Mouse (Mus musculus) induced T-regulatory cell, adult 2 months (primary cell): ENCODE measurements at regions not wholly inside any gene's neighbourhood (a gene's known extent, or its start where the extent isn't known, plus 50 kb on each side); places are given as distances from the start of the nearest gene placed in this dataset.
"Not testable (repeated sequence)": the region's sequence is repeated elsewhere in the genome, so short reads cannot be mapped to it uniquely, and the experiment has no call there.

Experiments
- DNase-seq: peaks from one replicate; pipeline ENCODE4 v3.0.0-alpha.2; 2012; ENCODE audit warnings: low read depth

DNA sequence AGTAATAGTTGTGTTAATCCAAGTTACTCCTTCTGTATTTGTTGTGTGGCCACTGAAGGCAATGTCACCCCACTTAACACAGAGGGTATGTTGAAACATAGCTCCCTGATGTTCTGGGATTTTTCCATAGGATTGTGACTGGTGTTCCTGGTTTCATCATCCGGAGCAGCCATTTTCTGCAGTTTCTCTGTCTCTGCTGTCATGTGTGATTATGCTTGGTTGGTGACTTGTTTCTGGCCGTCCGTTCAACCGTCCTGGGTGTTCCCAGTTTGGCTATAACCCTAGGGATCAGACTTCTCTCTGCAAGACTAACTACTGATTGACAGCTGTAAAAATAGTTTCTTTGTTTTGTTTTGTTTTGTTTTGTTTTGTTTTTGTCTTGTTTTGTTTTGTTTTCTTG, 98.1 kb upstream of the Rpl34 start:
- no peak for DNase-seq

DNA sequence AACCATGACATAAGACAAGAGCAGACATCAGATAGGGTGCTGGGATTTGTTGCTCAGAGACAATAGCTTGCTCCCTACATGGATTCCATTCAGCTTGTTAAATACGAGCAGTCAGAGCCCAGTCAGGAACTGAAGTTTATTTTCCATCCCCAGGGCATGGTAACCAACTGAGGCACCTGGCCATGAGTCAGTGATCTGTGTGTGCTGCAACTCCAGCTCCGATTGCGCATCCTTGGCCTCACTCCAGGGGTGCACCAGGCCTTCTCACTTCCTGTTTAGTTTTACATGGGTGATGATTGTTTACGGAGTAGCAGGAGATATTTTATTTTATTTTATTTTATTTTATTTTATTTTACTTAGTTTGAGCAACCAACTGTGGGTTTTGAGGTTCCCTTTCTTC, 97.7 kb upstream of the Rpl34 start:
- DNase-seq = no peak

DNA sequence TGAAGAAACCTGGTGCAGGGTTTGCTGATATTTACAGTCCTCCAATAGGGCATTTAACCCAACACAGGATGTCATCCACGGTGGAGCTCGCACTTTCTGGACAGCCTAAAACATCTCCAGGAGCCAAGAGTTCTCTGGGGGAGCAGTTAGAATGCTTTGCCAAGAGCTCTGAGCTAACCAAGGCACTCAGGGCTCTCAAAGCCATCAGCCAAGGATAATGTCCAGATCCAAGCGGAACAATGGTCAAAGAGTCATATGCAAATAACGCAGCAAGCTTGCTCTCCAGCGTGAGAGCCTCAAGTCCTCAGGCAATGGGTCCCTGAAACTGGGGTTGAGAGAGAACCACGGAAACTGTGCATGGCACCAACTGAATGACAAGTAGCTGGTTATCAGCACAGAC, 96.8 kb upstream of the Rpl34 start:
- no peak for DNase-seq

DNA sequence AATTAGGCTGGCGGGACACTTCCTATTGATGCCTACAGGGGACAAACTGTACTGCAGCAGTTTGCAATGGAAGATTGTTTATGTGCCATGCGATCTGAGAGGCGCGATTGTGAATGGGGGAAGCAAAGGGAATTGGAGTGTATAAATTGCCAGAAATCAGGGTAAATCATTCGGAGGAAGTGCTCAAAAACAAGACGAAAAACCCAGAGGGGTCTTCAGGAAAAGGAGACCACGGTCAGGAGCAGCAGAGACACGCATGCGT, 89.6 kb upstream of the Rpl34 start:
- no peak for DNase-seq

DNA sequence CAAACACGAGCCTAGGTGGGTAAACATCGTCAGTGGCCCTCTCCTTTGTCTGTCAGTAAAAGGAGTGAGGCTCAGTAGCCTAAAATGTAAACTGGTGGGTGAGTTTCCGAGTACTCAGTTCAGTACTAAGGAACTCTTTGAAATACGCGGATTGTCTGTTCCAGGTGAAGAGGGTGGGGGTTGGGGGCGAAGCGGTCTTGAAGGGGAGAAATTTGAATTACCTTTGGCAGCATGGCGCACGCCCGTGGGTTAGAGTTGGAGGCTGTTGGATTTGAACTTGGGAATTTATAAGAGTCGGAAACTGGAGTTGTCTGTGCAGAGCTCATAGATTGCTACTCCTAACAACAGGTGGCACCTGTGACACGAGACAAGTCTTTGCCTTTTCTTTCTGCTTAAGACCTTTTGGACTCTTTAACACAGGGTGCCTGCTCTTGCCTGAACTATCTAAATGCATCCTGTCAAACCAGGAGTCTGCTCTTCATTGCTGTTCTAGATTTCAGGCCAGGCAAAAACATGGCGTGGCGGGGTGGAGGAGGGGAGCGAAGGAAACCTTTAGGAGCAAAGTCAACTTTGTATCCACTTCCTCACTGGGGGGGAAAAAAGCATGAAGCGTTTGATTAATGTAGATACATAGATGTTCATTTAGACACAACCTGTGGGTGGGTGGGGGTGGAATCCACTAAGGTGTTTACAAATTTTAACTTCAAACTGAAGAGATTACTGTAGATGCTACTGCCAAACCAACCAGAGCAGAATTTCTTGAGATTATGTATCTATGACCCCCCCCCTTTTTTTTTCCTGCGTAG, 89.0 kb upstream of the Rpl34 start:
- peak; percentile 65 for DNase-seq

DNA sequence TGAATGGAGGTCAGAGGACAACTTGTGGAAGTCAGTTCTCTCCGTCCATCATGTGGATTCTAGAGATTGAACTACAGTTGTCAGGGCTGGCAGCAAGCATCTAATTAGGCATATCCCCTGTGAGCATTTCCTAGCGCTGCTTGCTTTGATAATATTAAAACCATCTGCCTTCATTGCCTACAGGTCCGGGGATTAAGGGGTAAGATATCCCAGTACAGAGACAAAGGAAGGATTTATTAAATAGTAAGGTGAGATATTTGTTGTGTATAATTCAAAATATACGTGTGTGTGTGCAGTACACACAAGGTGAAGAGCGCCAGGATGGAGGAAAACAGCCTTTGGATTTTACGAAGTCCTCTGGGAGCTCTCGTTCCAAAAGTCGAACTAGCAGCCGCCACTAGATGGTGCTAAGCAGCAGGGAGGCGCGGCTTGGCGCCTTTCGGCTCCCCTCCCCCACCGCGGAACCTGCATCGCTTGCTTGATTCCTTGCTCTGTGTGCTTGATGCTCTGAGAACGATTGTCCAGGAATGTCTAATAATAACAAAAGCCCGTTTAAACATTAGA, 88.4 kb upstream of the Rpl34 start:
- peak; percentile 94 for DNase-seq

DNA sequence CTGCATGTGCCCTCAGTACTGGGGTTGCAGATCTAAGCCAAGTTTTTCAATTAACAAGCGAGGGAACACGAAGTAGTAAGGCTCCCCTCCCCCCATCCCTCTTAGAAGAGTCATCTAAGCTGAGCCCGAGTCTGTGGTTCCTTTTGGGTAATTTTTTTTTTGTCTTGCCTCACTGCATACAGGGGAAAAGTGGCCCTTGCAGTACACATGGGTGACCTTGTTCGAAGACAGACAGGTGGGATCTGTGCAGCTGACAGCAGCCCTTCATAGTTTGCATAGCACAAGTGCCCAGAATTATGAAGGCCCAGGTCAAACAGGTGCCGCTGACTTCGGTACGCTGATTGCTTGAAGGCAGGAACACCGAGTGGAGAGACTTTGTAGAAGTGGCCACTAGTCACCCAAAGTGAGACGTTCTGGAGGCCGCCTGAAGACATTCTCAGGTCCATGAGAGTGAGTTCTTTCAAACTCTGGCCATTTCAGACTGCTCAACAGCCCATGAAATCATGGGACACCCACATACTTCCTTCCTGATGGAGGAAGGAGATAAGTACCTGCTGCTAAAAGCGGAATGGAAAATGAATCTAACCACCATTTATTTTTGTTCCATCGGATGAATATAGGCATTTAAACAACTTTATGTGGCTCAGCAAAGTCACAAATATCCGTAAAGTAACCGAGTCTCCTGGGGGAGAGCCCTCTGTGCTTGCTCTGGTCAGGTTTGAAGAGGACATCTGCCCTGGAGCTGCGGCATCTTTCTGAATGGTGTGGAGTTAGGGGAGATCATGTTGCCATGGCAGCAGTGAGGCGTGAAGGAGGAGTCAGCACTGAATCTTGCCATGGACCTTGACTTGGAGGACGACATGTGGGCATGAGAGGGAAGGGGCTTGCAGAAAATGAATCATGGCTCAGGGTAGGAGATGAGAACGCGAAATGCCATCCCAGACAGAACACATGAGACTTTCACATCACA, 79.8 kb upstream of the Rpl34 start:
- peak; percentile 83 for DNase-seq

DNA sequence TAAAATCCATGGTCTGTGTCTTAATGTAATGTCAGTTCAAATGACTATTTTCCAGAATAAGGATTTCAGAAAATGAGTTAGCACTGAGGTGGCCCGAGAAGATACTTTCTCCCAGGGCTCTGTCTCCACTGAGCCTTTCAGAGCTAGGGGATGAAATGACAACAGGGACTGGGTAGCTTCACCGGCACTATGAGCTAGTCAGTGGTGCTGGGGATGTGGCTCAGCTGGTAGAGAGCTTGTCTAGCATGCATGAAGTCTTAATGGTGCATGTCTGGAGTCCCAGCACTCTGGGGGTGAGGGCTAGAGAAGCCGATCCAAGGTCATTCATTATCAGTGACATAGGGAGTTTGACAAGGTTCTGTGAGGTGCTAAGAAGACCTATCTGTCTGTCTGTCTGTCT, 75.1 kb upstream of the Rpl34 start:
- no peak for DNase-seq

DNA sequence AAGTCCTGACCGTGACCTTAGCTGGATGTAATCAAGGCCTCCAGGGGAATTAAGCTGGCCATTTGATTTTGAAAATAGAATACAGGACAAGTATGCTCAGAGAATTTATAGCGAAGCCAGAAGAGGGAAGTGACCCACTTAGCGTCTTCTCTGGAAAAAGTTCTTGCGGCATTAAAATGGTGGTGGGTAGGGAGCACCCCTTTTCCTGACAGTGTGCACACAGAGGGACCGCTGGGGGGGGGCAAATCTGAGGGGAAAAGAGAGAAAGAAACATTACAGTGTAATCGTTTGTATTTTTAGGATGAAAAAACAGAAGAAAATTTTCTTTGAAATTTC, 74.1 kb upstream of the Rpl34 start:
- no peak for DNase-seq

DNA sequence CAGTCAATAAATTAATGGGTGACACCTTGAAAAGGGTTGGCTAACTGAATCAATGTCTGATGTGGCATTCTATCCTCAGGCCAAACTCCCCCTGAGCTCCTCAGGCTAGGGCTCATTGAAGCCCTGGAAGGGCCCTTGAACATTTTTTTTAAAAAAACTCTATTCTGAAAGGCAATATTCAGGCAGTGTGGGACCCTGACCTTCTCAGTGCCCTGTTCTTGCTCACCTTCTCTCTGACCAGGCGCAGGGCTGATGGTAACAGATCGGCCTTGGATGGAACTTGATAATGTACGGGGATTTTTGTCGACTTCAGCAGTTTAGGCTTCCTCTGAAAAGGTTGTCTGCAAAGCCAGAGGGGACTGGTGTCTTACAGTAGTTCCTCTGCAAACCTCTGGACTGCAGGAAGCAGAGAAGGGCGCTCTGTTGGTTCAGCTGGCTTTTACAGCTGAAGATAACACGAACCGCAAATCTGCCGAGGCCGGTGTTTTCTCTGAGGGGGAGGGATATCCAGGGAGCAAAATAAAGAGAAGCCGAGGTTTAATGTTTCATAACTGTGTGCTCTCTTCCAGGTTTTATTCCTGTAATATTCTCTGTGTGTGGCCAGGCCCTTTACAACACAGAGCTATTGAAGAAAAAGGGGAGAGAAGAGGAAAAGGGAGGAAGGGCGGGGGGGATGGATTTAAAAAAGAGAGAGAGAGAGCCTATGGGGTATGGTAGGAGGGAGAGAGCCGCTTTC, 73.6 kb upstream of the Rpl34 start:
- peak; percentile 52 for DNase-seq

DNA sequence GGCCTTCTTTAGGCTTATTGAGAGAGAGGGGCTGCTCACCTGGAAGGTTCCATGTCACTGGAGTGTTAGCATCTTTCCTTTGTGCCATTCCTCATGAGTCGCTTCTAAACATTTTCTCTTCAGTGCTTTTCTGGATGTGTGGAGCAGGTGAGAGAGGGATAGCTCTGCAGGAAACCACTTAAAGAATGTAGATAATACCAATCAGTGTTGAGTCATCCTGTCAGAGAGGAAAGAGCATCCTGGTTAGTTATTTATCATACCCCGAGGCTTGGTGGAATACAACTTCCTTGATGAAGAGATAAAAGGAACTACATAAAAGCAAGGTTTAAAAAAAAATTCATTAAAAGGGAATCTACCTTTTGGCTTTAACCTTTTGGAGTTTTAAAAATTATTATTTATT, 69.8 kb upstream of the Rpl34 start:
- DNase-seq = no peak

DNA sequence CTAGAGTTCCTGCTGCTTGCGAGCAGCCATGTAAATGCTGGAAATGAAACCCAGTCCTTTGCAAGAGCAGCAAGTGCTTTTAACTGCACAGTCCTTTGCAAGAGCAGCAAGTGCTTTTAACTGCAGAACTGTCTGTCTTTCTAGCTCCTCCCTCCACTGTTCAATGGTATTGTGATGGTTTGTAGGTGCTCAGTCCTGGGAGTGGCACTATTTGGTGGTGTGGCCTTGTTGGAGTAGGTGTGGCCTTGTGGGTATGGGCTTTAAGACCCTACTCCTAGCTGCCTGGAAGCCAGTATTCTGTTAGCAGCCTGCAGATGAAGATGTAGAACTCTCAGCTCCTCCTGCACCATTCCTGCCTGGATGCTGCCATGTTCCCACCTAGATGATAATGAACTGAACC, 67.8 kb upstream of the Rpl34 start:
- not testable (repeated sequence) for DNase-seq

DNA sequence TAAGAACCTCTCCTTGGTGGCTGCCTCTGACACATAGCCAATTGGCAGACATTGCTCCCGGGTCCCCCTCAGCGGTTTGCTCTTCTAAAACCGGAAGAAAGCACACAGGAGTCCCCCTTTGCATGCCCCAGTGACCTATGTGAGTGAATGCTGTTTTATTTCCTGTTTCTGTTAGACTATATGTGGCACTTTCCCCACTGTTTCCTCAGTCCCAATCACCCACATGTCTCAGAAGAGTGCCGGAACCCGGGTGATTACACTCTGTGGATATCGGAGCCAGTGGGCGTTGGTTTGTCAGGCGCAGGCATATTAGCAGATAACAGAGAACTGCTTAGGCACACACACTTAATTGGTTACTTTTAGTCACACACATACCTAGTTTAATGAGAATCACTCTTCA, 66.3 kb upstream of the Rpl34 start:
- peak; percentile 61 for DNase-seq

DNA sequence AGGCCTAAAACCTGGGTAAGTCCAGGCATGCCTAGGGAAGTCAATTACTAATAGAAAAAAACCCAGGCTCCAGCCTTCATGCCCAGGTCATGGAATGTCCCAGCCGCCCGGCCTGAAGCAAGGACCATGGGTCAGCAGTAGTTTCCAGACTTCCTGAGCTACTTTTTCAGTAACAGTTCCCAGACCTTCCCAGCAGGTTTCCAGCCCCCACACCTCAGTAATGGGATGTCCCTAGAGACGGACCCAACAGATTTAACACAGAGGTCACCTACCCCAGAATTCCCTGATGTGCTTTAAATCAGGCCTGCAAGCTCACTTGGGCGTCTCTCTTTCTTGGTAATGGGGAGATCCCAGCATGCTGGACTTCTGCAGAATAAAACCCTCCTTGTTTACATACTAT, 65.2 kb upstream of the Rpl34 start:
- no peak for DNase-seq

DNA sequence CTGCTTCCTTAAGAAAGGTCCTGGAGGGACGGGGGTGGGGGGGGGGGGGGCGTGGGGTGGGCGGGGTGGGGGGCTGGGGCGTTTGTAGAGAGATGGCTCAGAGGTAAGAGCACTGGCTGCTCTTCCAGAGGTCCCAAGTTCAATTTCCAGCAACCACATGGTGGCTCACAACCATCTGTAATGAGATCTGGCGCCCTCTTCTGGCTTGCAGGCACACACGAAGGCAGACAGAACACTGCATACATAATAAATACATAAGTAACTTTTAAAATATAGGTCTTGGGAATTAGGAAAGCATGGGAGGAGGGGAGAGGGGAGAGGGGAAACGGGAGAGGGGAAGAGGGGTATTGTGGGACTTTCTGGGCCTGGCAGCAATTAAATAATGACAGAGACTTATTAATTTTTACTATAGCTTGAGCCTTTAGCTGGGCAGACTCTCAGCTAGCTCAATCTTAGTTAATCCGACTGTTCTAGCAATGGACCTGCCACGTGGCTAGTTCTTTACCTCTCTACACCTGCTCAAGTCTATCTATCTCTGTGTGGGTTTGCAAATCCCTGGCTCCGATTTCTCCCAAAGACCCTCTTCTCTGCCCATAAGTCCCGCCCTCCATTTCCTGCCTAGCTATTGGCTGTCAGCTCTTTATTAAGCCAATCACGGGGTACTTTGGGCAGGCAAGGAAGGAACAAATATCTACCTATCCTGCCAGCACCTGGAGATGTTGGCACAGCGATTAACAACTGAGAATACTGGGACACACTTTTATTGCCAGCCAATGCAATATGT, 64.1 kb upstream of the Rpl34 start:
- DNase-seq = peak; percentile 62

DNA sequence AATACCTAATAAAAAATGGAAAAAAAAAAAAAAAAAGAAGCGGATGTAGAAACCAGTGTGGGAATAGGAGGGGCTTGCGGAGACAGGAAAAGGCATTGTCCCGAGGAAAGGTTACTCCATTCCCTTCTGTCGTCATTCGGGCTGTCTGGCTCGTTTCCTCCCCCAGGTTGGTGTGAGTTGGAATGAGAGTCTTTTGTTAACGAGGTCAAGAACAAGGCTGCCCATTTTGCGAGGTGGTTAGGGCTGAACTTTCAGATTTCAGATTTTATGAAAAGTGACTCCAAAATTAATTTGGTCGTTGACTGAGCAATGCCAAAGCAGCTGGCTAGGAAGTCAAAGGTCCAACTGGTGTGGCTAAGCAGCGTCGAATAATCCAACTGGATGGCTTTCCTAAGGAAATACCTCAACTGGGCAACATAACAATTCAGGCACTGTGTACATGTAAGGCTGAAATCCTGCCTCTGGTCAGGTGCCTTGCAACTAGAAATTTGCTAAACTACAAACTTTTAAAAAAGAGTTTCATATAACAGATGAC, 50.6 kb upstream of the Rpl34 start:
- DNase-seq = no peak
